Mouse (Mus musculus): ENCODE measurements around the gene Med29. TPM values are rescaled to one million over a fixed set of nuclear protein-coding genes. Genes with fewer than 3 reads are reported as not detected.
A peak's percentile ranks its signal among the peaks of the same experiment; 100 is the strongest.

The Med29 gene
- polyA plus RNA-seq, 1 experiment from 2014 or later = 40.1 TPM

DNA sequence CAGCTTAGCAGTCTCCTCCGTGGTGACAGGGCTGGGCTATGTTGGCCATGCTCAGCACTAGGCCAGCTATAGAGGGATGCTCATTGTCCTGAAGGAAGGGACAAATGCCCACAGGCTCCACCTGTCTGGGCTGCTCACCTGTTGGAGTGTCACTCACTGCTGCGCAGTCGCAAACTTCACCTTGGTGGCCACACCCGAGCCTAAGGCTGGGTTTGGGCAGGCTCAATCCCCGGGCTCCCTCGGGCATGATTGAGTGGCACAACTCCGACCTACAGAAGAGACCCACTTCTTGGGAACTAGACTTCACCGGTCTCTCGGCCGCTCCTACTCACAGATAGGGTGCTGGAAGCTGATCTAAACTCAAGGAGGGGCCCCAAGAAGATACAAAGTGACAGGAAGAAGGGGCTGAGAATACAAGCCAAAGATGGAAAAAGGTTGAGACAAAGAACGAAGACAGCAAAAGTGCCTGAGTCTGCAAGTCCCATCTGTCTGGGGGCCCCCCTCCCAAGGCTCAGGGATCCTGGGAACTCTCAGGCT, 21.5 kb downstream of the Med29 start:
- H3K4me2 ChIP-seq (ENCODE audit: low read depth, low read length, severe bottlenecking) = peak overlapping the region; percentile 85
- no peaks in the 10 kb centered on the region for H3K9me3 ChIP-seq (ENCODE audit: control insufficient read depth, low read length)
- peaks cover 14% of the 10 kb centered on the region for H3K4me1 ChIP-seq (replicated peaks; ENCODE audit: control insufficient read depth, insufficient read depth, low read length)
- H3K9ac ChIP-seq (ENCODE audit: low read length) = peak overlapping the region; percentile 91
- H3K27ac ChIP-seq (ENCODE audit: low read depth, low read length) = peak overlapping the region; percentile 87
- peaks cover 5% of the 10 kb centered on the region; the same call in 1 of the 2 replicates for H3K36me3 ChIP-seq (ENCODE audit: control insufficient read depth, insufficient read depth, low read length)
- 12% methylated on average over 11 of the region's 11 CpGs for WGBS
- ATAC-seq (replicated peaks; ENCODE audit: low FRiP score) (no peak), DNase-seq (ENCODE audit: low spot score) (no peak)
- H3K4me3 ChIP-seq (ENCODE audit: low read depth, low read length) = peak overlapping the region; percentile 86
- H3K27me3 ChIP-seq (ENCODE audit: control insufficient read depth, insufficient read depth, low read length) = no peaks in the 10 kb centered on the region

DNA sequence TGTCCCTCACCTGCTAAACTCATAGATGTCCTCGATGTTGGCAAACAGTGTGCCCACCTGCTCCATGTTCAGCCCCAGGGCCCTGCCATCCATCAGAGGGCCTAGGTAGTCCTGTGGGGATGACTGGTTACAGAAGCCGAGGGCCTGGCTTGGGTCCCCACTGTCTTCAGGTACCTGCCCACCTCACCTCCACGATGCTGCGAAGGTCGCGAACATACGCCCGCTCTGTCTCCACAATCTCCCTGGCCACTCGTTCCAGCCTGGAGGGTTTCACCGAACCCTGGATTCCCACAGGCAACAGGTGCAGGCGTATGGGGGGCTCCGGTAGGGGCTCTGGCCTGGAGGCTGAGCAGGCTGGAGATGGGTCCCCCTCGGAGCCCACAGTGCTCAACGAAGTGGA, 22.5 kb downstream of the Med29 start:
- no peak overlapping the region for H3K27ac ChIP-seq (ENCODE audit: low read depth, low read length)

DNA sequence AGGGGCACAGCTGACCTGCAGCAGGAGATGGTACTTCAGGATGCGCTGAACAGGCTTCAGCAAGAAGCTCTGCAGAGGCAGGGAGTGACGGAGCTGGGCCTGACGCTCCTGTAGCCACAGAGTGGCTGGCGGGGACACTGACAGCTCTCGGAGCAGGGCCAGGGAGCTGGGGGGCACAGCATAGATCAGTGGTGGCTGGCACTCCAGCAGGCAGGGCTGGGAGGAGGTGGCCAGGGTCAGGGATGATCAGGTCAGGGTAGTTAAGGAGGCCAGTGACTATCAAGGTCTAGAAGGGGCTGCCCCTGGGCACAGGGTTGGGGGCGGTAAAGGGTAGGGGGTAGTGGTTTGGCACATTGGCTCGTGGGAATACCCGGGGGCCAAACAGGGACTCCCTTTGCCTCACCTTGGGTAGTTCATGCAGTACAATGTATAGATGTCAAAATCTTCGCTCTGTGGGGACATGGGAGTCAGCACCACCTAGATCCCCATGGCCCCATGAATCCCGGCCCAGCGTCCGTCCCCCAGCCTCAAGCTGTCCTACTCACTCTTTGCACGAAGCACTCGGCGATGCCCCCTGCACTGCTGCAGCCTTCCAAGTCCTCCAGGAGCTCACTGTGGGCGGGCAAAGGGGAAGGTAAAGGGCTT, 24.1 kb downstream of the Med29 start:
- Histone ChIP-seq H3K9ac (ENCODE audit: low read length) (no peak overlapping the region), H3K27ac (ENCODE audit: low read depth, low read length) (no peak overlapping the region), H3K4me1 (replicated peaks; ENCODE audit: control insufficient read depth, insufficient read depth, low read length) (peaks cover 9% of the 10 kb centered on the region; the same call in 1 of the 2 replicates), H3K36me3 (ENCODE audit: control insufficient read depth, insufficient read depth, low read length) (peaks cover 15% of the 10 kb centered on the region; the same call in 1 of the 2 replicates), H3K9me3 (ENCODE audit: control insufficient read depth, low read length) (no peaks in the 10 kb centered on the region), H3K27me3 (ENCODE audit: control insufficient read depth, insufficient read depth, low read length) (no peaks in the 10 kb centered on the region), H3K4me2 (ENCODE audit: low read depth, low read length, severe bottlenecking) (no peak overlapping the region), H3K4me3 (ENCODE audit: low read depth, low read length) (no peak overlapping the region)
- 87% methylated on average over 16 of the region's 16 CpGs for WGBS
- no peak for ATAC-seq (replicated peaks; ENCODE audit: low FRiP score)
- no peak for DNase-seq (ENCODE audit: low spot score)

More for the DNA sequence above, 22.5 kb downstream of the Med29 start:
- Histone ChIP-seq H3K27me3 (ENCODE audit: control insufficient read depth, insufficient read depth, low read length) (no peaks in the 10 kb centered on the region), H3K36me3 (ENCODE audit: control insufficient read depth, insufficient read depth, low read length) (peaks cover 5% of the 10 kb centered on the region; the same call in 1 of the 2 replicates), H3K4me2 (ENCODE audit: low read depth, low read length, severe bottlenecking) (peak overlapping the region; percentile 85; the same call in 1 of the 2 replicates), H3K9me3 (ENCODE audit: control insufficient read depth, low read length) (no peaks in the 10 kb centered on the region), H3K4me3 (ENCODE audit: low read depth, low read length) (peak overlapping the region; percentile 86; the same call in 1 of the 2 replicates), H3K4me1 (replicated peaks; ENCODE audit: control insufficient read depth, insufficient read depth, low read length) (peaks cover 10% of the 10 kb centered on the region), H3K9ac (ENCODE audit: low read length) (no peak overlapping the region; the same call in 1 of the 2 replicates)
- WGBS = 94% methylated on average over 14 of the region's 14 CpGs
- no peak for ATAC-seq (replicated peaks; ENCODE audit: low FRiP score)
- no peak for DNase-seq (ENCODE audit: low spot score)

DNA sequence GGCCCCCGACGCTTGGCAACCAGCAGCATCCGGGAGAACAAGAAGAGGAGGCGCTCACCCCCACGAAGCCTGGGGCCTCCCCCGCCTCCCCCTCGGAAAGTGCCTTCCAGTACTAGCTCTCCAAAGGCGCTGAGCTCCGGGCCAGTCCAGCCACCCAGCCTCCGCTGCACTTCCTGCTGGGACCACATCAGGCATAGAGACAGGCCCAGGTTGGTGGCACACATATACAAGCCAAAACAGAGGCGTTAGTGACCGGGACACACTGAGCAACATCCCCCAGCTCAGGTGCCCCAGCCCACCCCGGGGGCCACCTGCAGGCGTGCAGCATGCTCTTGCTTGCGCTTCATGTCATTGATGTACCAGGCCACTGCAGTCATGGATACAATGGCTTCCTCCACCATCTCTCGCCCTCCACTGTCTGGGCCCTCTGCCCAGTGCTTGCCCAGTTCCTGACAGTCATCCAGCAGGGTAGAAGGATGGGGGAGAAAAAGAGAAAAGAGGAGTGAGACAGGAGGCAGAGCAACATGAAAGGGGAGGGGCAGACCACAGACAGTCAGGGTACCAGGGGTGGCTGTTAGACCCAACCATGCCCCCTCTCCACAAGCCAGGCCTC, 24.7 kb downstream of the Med29 start:
- H3K4me2 ChIP-seq (ENCODE audit: low read depth, low read length, severe bottlenecking) = no peak overlapping the region
- H3K27me3 ChIP-seq (ENCODE audit: control insufficient read depth, insufficient read depth, low read length) = no peaks in the 10 kb centered on the region
- H3K36me3 ChIP-seq (ENCODE audit: control insufficient read depth, insufficient read depth, low read length) = peaks cover 15% of the 10 kb centered on the region; the same call in 1 of the 2 replicates
- 91% methylated on average over 16 of the region's 16 CpGs for WGBS
- no peak overlapping the region for H3K27ac ChIP-seq (ENCODE audit: low read depth, low read length)
- ATAC-seq (replicated peaks; ENCODE audit: low FRiP score) = no peak
- no peak for DNase-seq (ENCODE audit: low spot score)
- H3K4me3 ChIP-seq (ENCODE audit: low read depth, low read length) = no peak overlapping the region
- H3K4me1 ChIP-seq (replicated peaks; ENCODE audit: control insufficient read depth, insufficient read depth, low read length) = peaks cover 9% of the 10 kb centered on the region; the same call in 1 of the 2 replicates
- no peaks in the 10 kb centered on the region for H3K9me3 ChIP-seq (ENCODE audit: control insufficient read depth, low read length)
- H3K9ac ChIP-seq (ENCODE audit: low read length) = no peak overlapping the region

DNA sequence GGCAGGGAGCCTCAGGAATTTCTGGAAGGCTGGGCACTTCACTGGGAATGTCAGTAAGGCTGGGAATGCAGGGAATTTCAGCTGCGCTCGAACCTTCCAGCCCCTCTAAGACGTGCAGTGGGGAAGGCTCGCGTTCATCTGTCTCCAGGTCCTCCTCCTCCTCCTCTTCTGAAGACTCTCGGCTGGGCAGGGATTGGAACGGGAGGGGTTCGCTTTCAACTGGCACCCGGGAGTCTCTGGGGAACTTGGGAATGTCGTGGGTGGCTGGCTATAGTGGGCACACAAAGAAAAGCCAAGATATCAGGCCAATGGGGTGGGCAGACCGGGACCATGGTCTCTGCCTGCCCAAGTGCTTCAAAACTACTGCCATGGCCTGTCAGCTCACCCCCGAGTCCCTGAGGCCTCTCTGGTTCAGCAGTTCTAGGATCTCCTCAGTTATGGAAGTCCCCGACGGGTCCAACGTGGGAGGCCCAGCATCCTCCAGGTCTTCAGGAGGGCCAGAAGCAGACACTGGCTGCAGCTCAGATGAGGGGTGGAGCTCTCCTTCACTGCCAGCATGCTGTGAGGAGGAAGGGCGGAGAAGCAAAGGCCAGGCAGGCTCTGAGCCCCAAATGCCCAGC, 30.0 kb downstream of the Med29 start:
- Histone ChIP-seq H3K9me3 (ENCODE audit: control insufficient read depth, low read length) (no peaks in the 10 kb centered on the region), H3K4me3 (ENCODE audit: low read depth, low read length) (no peak overlapping the region), H3K36me3 (ENCODE audit: control insufficient read depth, insufficient read depth, low read length) (peaks cover 28% of the 10 kb centered on the region; the same call in 1 of the 2 replicates), H3K27ac (ENCODE audit: low read depth, low read length) (no peak overlapping the region), H3K27me3 (ENCODE audit: control insufficient read depth, insufficient read depth, low read length) (no peaks in the 10 kb centered on the region), H3K4me1 (replicated peaks; ENCODE audit: control insufficient read depth, insufficient read depth, low read length) (peaks cover 4% of the 10 kb centered on the region), H3K4me2 (ENCODE audit: low read depth, low read length, severe bottlenecking) (no peak overlapping the region), H3K9ac (ENCODE audit: low read length) (no peak overlapping the region)
- DNase-seq (ENCODE audit: low spot score) (no peak), ATAC-seq (replicated peaks; ENCODE audit: low FRiP score) (no peak)
- 87% methylated on average over 16 of the region's 16 CpGs for WGBS

DNA sequence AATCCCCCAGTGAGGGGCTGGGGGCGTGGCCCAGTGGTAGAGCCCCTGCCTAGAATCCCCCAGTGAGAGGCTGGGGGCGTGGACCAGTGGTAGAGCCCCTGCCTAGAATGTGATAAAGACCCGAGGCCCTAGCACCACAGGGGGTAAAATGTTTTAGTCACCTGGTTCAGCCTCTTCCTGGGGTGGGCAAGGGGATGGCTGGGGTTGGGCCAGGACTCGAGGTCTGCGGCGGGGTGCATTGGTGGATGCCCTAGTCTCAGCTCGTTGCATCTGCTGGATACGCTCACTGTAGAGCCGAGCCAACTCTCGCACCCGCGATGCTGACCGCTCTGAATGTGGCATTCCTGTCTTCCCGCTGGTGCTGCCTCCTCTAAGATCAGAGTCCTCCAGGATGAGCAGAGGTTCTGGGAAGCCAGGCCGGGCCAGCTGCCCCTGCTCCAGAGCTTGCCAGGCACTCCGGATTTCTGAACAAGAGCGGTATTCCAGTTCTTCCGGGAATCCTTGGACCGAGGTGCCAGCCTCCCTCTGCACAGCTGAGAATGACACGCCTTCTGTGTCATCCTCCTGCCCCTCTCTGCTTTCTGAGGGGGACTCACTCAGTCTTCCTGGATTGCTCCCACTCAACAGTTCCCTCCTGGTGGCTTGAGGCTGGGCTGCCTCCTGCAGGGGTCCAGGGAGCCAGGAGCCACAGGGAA, 30.7 kb downstream of the Med29 start:
- H3K9ac ChIP-seq (ENCODE audit: low read length) = no peak overlapping the region
- H3K4me1 ChIP-seq (replicated peaks; ENCODE audit: control insufficient read depth, insufficient read depth, low read length) = peaks cover 7% of the 10 kb centered on the region
- H3K27ac ChIP-seq (ENCODE audit: low read depth, low read length) = no peak overlapping the region
- WGBS = 94% methylated on average over 20 of the region's 20 CpGs
- ATAC-seq (replicated peaks; ENCODE audit: low FRiP score) (no peak), DNase-seq (ENCODE audit: low spot score) (no peak)
- no peaks in the 10 kb centered on the region for H3K27me3 ChIP-seq (ENCODE audit: control insufficient read depth, insufficient read depth, low read length)
- no peak overlapping the region for H3K4me3 ChIP-seq (ENCODE audit: low read depth, low read length)
- H3K9me3 ChIP-seq (ENCODE audit: control insufficient read depth, low read length) = no peaks in the 10 kb centered on the region
- H3K4me2 ChIP-seq (ENCODE audit: low read depth, low read length, severe bottlenecking) = no peak overlapping the region
- H3K36me3 ChIP-seq (ENCODE audit: control insufficient read depth, insufficient read depth, low read length) = peaks cover 26% of the 10 kb centered on the region; the same call in 1 of the 2 replicates

DNA sequence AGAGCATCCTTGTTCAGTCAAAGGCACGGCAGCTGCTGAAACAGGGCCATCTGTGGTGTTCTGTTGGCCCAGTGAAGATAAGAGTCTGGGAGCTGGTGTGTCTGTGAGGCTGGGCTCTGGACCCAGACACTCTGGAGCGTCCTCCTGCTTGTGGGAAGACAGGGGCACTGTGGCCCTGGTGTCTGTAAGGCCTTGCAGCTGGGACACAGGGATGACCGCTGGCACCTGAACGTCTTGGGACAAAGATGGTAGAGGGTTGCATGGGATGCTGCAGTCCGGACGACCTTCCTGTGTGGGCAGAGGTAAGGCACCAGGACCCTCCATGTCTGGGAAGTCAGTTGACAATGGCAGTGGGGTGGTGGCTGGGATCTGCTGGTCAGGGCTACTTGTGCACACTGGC, 32.2 kb downstream of the Med29 start:
- WGBS = 96% methylated on average over 6 of the region's 6 CpGs
- H3K9me3 ChIP-seq (ENCODE audit: control insufficient read depth, low read length) = no peaks in the 10 kb centered on the region

DNA sequence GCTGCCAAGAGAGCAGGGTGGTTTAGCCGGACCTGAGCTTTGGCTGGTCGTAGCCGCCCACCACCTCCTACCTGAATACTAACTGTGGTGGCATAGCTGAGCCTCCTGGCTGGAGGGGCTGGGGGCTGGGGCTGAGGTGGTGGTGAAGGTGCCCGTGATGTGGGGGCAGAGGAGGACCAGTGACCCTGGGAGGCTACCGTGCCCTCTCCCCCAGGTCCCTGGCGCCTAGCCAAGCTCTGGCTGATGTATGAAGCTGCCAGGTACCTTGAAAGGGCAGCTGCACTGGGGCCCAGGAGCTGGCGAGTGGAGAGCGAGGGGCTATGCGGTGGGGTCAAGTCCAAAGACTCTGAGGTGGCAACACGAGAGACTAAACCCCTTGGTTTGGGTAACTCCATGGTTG, 32.7 kb downstream of the Med29 start:
- ATAC-seq (replicated peaks; ENCODE audit: low FRiP score) (no peak), DNase-seq (ENCODE audit: low spot score) (no peak)
- Histone ChIP-seq H3K4me1 (replicated peaks; ENCODE audit: control insufficient read depth, insufficient read depth, low read length) (peaks cover 7% of the 10 kb centered on the region), H3K36me3 (ENCODE audit: control insufficient read depth, insufficient read depth, low read length) (peaks cover 23% of the 10 kb centered on the region; the same call in 1 of the 2 replicates), H3K27ac (ENCODE audit: low read depth, low read length) (no peak overlapping the region), H3K9ac (ENCODE audit: low read length) (no peak overlapping the region), H3K4me3 (ENCODE audit: low read depth, low read length) (no peak overlapping the region), H3K27me3 (ENCODE audit: control insufficient read depth, insufficient read depth, low read length) (no peaks in the 10 kb centered on the region), H3K4me2 (ENCODE audit: low read depth, low read length, severe bottlenecking) (no peak overlapping the region), H3K9me3 (ENCODE audit: control insufficient read depth, low read length) (no peaks in the 10 kb centered on the region)
- 96% methylated on average over 10 of the region's 10 CpGs for WGBS

More for the DNA sequence above, 32.2 kb downstream of the Med29 start:
- DNase-seq (ENCODE audit: low spot score) = no peak
- peaks cover 24% of the 10 kb centered on the region; the same call in 1 of the 2 replicates for H3K36me3 ChIP-seq (ENCODE audit: control insufficient read depth, insufficient read depth, low read length)
- no peak overlapping the region for H3K9ac ChIP-seq (ENCODE audit: low read length)
- H3K4me1 ChIP-seq (replicated peaks; ENCODE audit: control insufficient read depth, insufficient read depth, low read length) = peaks cover 7% of the 10 kb centered on the region
- no peak overlapping the region for H3K4me3 ChIP-seq (ENCODE audit: low read depth, low read length)
- no peak for ATAC-seq (replicated peaks; ENCODE audit: low FRiP score)
- H3K4me2 ChIP-seq (ENCODE audit: low read depth, low read length, severe bottlenecking) = no peak overlapping the region
- H3K27ac ChIP-seq (ENCODE audit: low read depth, low read length) = no peak overlapping the region
- no peaks in the 10 kb centered on the region for H3K27me3 ChIP-seq (ENCODE audit: control insufficient read depth, insufficient read depth, low read length)
